Comparison of ENCODE assay signal across 8 mouse cellular contexts in genomic region chr3:90212723-90213122, GRCm38 (mm10). TPM values are rescaled to one million over a fixed set of nuclear protein-coding genes. Genes with fewer than 3 reads are reported as not detected.
A peak's percentile ranks its signal among the peaks of the same experiment; 100 is the strongest.
DNase-seq lines count a peak whose midpoint lies in the region; ATAC-seq and TF ChIP-seq lines count a peak whose summit lies in the region.

No protein-coding gene starts in this region.

- peaks cover 28% of the 10 kb centered on the region for H3K4me1 ChIP-seq in lung, embryonic 15.5 days
- peaks cover 6% of the 10 kb centered on the region for H3K4me1 ChIP-seq in embryonic fibroblast, embryonic 13.5 days (ENCODE audit: control insufficient read depth, insufficient read depth, low read length)
- peaks cover 22% of the 10 kb centered on the region for H3K4me1 ChIP-seq in limb, embryonic 10.5 days
- H3K4me1 ChIP-seq in neural tube, embryonic 15.5 days: peaks cover 35% of the 10 kb centered on the region

- H3K9ac ChIP-seq in lung, embryonic 15.5 days: peak overlapping the region; percentile 91
- peak overlapping the region; percentile 95 for H3K9ac ChIP-seq in neural tube, embryonic 15.5 days (replicated peaks)

- peaks cover 47% of the 10 kb centered on the region for H3K36me3 ChIP-seq in lung, embryonic 15.5 days
- H3K36me3 ChIP-seq in limb, embryonic 10.5 days: peaks cover 50% of the 10 kb centered on the region
- H3K36me3 ChIP-seq in neural tube, embryonic 15.5 days: peaks cover 40% of the 10 kb centered on the region

- H3K27ac ChIP-seq in lung, embryonic 15.5 days: no peak overlapping the region
- H3K27ac ChIP-seq in embryonic fibroblast, embryonic 13.5 days (ENCODE audit: insufficient read depth, low read length): no peak overlapping the region
- peak overlapping the region; percentile 96 for H3K27ac ChIP-seq in limb, embryonic 10.5 days
- H3K27ac ChIP-seq in neural tube, embryonic 15.5 days (replicated peaks): no peak overlapping the region

- peak overlapping the region; percentile 92 for H3K4me2 ChIP-seq in lung, embryonic 15.5 days
- H3K4me2 ChIP-seq in neural tube, embryonic 15.5 days: peak overlapping the region; percentile 87

- no peak for TF ChIP-seq CTCF in embryonic fibroblast, embryonic 13.5 days (IDR thresholded peaks at IDR 0.05; ENCODE audit: borderline replicate concordance, insufficient read depth, low read length)

- 4% methylated on average over 5 of the region's 5 CpGs for WGBS in lung, embryonic 15.5 days
- WGBS in limb, embryonic 10.5 days: 12% methylated on average over 5 of the region's 5 CpGs
- WGBS in neural tube, embryonic 15.5 days: 20% methylated on average over 5 of the region's 5 CpGs

- H3K27me3 ChIP-seq in lung, embryonic 15.5 days: no peaks in the 10 kb centered on the region
- H3K27me3 ChIP-seq in limb, embryonic 10.5 days (ENCODE audit: low read depth, poor library complexity, severe bottlenecking): no peaks in the 10 kb centered on the region
- H3K27me3 ChIP-seq in neural tube, embryonic 15.5 days (replicated peaks): no peaks in the 10 kb centered on the region

- no peak for ATAC-seq in lung, embryonic 15.5 days (ENCODE audit: borderline replicate concordance, extremely low read depth, low FRiP score, low TSS enrichment)
- ATAC-seq in neural tube, embryonic 15.5 days (ENCODE audit: low FRiP score): no peak

- peak overlapping the region; percentile 85 for H3K4me3 ChIP-seq in lung, embryonic 15.5 days
- H3K4me3 ChIP-seq in embryonic fibroblast, embryonic 13.5 days (ENCODE audit: insufficient read depth, low read length): peak overlapping the region; percentile 79
- H3K4me3 ChIP-seq in limb, embryonic 10.5 days: peak overlapping the region; percentile 88
- peak overlapping the region; percentile 88 for H3K4me3 ChIP-seq in neural tube, embryonic 15.5 days (replicated peaks)

- no peak for TF ChIP-seq POLR2A in embryonic fibroblast, embryonic 13.5 days (IDR thresholded peaks at IDR 0.05; ENCODE audit: low read depth, low read length)

- DNase-seq in lung, postnatal 25 days (ENCODE audit: low spot score): no peak
- no peak for DNase-seq in limb, embryonic 10.5 days (ENCODE audit: low spot score)
- DNase-seq in layer of hippocampus, postnatal 10 days (ENCODE audit: low spot score in 2 of 2): no peak
- DNase-seq in ovary, postnatal 14 days (ENCODE audit: low spot score): no peak
- DNase-seq in adrenal gland, postnatal 14 days: no peak

- no peaks in the 10 kb centered on the region for H3K9me3 ChIP-seq in lung, embryonic 15.5 days
- H3K9me3 ChIP-seq in limb, embryonic 10.5 days (replicated peaks): no peaks in the 10 kb centered on the region
- H3K9me3 ChIP-seq in neural tube, embryonic 15.5 days (replicated peaks): no peaks in the 10 kb centered on the region

RNA-seq across cellular contexts. Expression of gene Rps27, which starts 0.7 kb away (rescaled TPM):
- 1,416 and 1,510 TPM in 2 replicates for polyA plus RNA-seq in lung, embryonic 15.5 days (2015; fragmentation: Nextera tagmentation; extraction: Ambion mirVana)
- 36.9 and 264 TPM in 2 replicates for polyA plus RNA-seq in embryonic fibroblast, embryonic 13.5 days (2011; ENCODE audit: insufficient read length, low read depth, missing spikeins)
- 1,143 and 1,168 TPM in 2 replicates for polyA plus RNA-seq in limb, embryonic 10.5 days (2016; fragmentation: Nextera tagmentation; extraction: Ambion mirVana)
- polyA plus RNA-seq in neural tube, embryonic 15.5 days (2015; fragmentation: Nextera tagmentation; extraction: Ambion mirVana): 856 and 950 TPM in 2 replicates
- 100 to 1,000 TPM; 800 to 858 TPM for total RNA-seq in layer of hippocampus, postnatal 10 days (2021)
- 1,702 and 2,060 TPM in 2 replicates for total RNA-seq in adrenal gland, postnatal 14 days (2021)

RNA-seq across cellular contexts. Expression of gene Rab13, which starts 0.8 kb away (rescaled TPM):
- 35.8 and 40.0 TPM in 2 replicates for polyA plus RNA-seq in lung, embryonic 15.5 days (2015; fragmentation: Nextera tagmentation; extraction: Ambion mirVana)
- 32.1 and 33.5 TPM in 2 replicates for polyA plus RNA-seq in embryonic fibroblast, embryonic 13.5 days (2011; ENCODE audit: insufficient read length, low read depth, missing spikeins)
- polyA plus RNA-seq in limb, embryonic 10.5 days (2016; fragmentation: Nextera tagmentation; extraction: Ambion mirVana): 23.8 and 25.6 TPM in 2 replicates
- 23.1 and 25.2 TPM in 2 replicates for polyA plus RNA-seq in neural tube, embryonic 15.5 days (2015; fragmentation: Nextera tagmentation; extraction: Ambion mirVana)
- 10 to 100 TPM; 10.3 to 10.8 TPM for total RNA-seq in layer of hippocampus, postnatal 10 days (2021)
- 33.7 and 34.3 TPM in 2 replicates for total RNA-seq in adrenal gland, postnatal 14 days (2021)

RNA-seq across cellular contexts. Expression of gene Jtb, which starts 18.7 kb away (rescaled TPM):
- polyA plus RNA-seq in lung, embryonic 15.5 days (2015; fragmentation: Nextera tagmentation; extraction: Ambion mirVana): 90.2 and 100 TPM in 2 replicates
- 47.1 and 47.5 TPM in 2 replicates for polyA plus RNA-seq in embryonic fibroblast, embryonic 13.5 days (2011; ENCODE audit: insufficient read length, low read depth, missing spikeins)
- 71.4 and 73.5 TPM in 2 replicates for polyA plus RNA-seq in limb, embryonic 10.5 days (2016; fragmentation: Nextera tagmentation; extraction: Ambion mirVana)
- polyA plus RNA-seq in neural tube, embryonic 15.5 days (2015; fragmentation: Nextera tagmentation; extraction: Ambion mirVana): 93.0 and 93.3 TPM in 2 replicates
- 10 to 100 TPM; 50.2 to 59.4 TPM for total RNA-seq in layer of hippocampus, postnatal 10 days (2021)
- total RNA-seq in adrenal gland, postnatal 14 days (2021): 58.8 and 58.9 TPM in 2 replicates

RNA-seq across cellular contexts. Expression of gene Creb3l4, which starts 30.6 kb away (rescaled TPM):
- polyA plus RNA-seq in lung, embryonic 15.5 days (2015; fragmentation: Nextera tagmentation; extraction: Ambion mirVana): 6.0 and 6.3 TPM in 2 replicates
- polyA plus RNA-seq in embryonic fibroblast, embryonic 13.5 days (2011; ENCODE audit: insufficient read length, low read depth, missing spikeins): 2.0 and 2.3 TPM in 2 replicates
- 4.0 and 8.9 TPM in 2 replicates for polyA plus RNA-seq in limb, embryonic 10.5 days (2016; fragmentation: Nextera tagmentation; extraction: Ambion mirVana)
- polyA plus RNA-seq in neural tube, embryonic 15.5 days (2015; fragmentation: Nextera tagmentation; extraction: Ambion mirVana): 0.82 and 2.2 TPM in 2 replicates
- not detected for total RNA-seq in layer of hippocampus, postnatal 10 days (2021)
- total RNA-seq in adrenal gland, postnatal 14 days (2021): 0.33 and 0.38 TPM in 2 replicates

RNA-seq across cellular contexts. Expression of gene Slc39a1, which starts 35.2 kb away (rescaled TPM):
- 94.7 and 102 TPM in 2 replicates for polyA plus RNA-seq in lung, embryonic 15.5 days (2015; fragmentation: Nextera tagmentation; extraction: Ambion mirVana)
- polyA plus RNA-seq in embryonic fibroblast, embryonic 13.5 days (2011; ENCODE audit: insufficient read length, low read depth, missing spikeins): 253 and 312 TPM in 2 replicates
- 55.6 and 60.1 TPM in 2 replicates for polyA plus RNA-seq in limb, embryonic 10.5 days (2016; fragmentation: Nextera tagmentation; extraction: Ambion mirVana)
- polyA plus RNA-seq in neural tube, embryonic 15.5 days (2015; fragmentation: Nextera tagmentation; extraction: Ambion mirVana): 49.3 and 56.0 TPM in 2 replicates
- 10 to 100 TPM; 48.6 to 52.3 TPM for total RNA-seq in layer of hippocampus, postnatal 10 days (2021)
- 106 and 108 TPM in 2 replicates for total RNA-seq in adrenal gland, postnatal 14 days (2021)
